Mouse (Mus musculus): ENCODE results near the gene Shank2. TPM values are rescaled to one million over a fixed set of nuclear protein-coding genes. Genes with fewer than 3 reads are reported as not detected.

Shank2 gene
- total RNA-seq, 1 experiment = 0.94 TPM

GRCm38 (mm10) chr7:144153682-144154081 is 152.0 kb downstream of the Shank2 start:
- no peak for TF ChIP-seq CHD2 (IDR thresholded peaks at IDR 0.05; ENCODE audit: low read depth, low read length)
- TF ChIP-seq HCFC1 (IDR thresholded peaks at IDR 0.05; ENCODE audit: borderline replicate concordance, insufficient read depth, low read length) = no peak
- no peak for TF ChIP-seq ZC3H11A (IDR thresholded peaks at IDR 0.05; ENCODE audit: borderline replicate concordance, low read depth, low read length)
- no peak for TF ChIP-seq ZNF384 (IDR thresholded peaks at IDR 0.05; ENCODE audit: low read depth, low read length)
- no peak for TF ChIP-seq MAFK (IDR thresholded peaks at IDR 0.05; ENCODE audit: insufficient read depth, low read depth, low read length)
- H3K27ac ChIP-seq (ENCODE audit: insufficient read depth, low read depth, low read length, poor library complexity, severe bottlenecking) = no peak overlapping the region
- no peaks in the 10 kb centered on the region for H3K4me1 ChIP-seq (ENCODE audit: control insufficient read depth in 2 of 2, insufficient read depth in 2 of 2, low read length in 2 of 2, poor library complexity in 1 of 2)
- H3K36me3 ChIP-seq (ENCODE audit: control insufficient read depth, insufficient read depth, low read length, poor library complexity, severe bottlenecking) = no peaks in the 10 kb centered on the region
- in situ Hi-C loops (cut with MboI; ENCODE audit: low sequenced_read_pairs in 2 of 2, unreplicated experiment in 2 of 2) = no loop called here
- H3K4me3 ChIP-seq (ENCODE audit: insufficient read depth in 1 of 2, low read depth in 1 of 2, low read length in 2 of 2, poor library complexity in 1 of 2, severe bottlenecking in 1 of 2) = no peak overlapping the region
- no peak overlapping the region for H3K9ac ChIP-seq (ENCODE audit: insufficient read depth, low read depth, low read length, poor library complexity, severe bottlenecking)
- H3K9me3 ChIP-seq (ENCODE audit: control insufficient read depth, insufficient read depth, low read depth, low read length) = no peaks in the 10 kb centered on the region
- DNase-seq (ENCODE audit: low read depth, low spot score) = no peak

GRCm38 (mm10) chr7:144157936-144158335 is 156.2 kb downstream of the Shank2 start:
- in situ Hi-C loops (cut with MboI; ENCODE audit: low sequenced_read_pairs in 2 of 2, unreplicated experiment in 2 of 2) = no loop called here
- H3K9me3 ChIP-seq (ENCODE audit: control insufficient read depth, insufficient read depth, low read depth, low read length) = no peaks in the 10 kb centered on the region
- no peak for TF ChIP-seq MAFK (IDR thresholded peaks at IDR 0.05; ENCODE audit: insufficient read depth, low read depth, low read length)
- TF ChIP-seq ZNF384 (IDR thresholded peaks at IDR 0.05; ENCODE audit: low read depth, low read length) = no peak
- TF ChIP-seq ZC3H11A (IDR thresholded peaks at IDR 0.05; ENCODE audit: borderline replicate concordance, low read depth, low read length) = no peak
- no peak for TF ChIP-seq CHD2 (IDR thresholded peaks at IDR 0.05; ENCODE audit: low read depth, low read length)
- no peak for TF ChIP-seq HCFC1 (IDR thresholded peaks at IDR 0.05; ENCODE audit: borderline replicate concordance, insufficient read depth, low read length)
- H3K36me3 ChIP-seq (ENCODE audit: control insufficient read depth, insufficient read depth, low read length, poor library complexity, severe bottlenecking) = no peaks in the 10 kb centered on the region
- H3K4me3 ChIP-seq (ENCODE audit: insufficient read depth in 1 of 2, low read depth in 1 of 2, low read length in 2 of 2, poor library complexity in 1 of 2, severe bottlenecking in 1 of 2) = no peak overlapping the region
- H3K9ac ChIP-seq (ENCODE audit: insufficient read depth, low read depth, low read length, poor library complexity, severe bottlenecking) = no peak overlapping the region
- no peak overlapping the region for H3K27ac ChIP-seq (ENCODE audit: insufficient read depth, low read depth, low read length, poor library complexity, severe bottlenecking)
- no peak for DNase-seq (ENCODE audit: low read depth, low spot score)
- H3K4me1 ChIP-seq (ENCODE audit: control insufficient read depth in 2 of 2, insufficient read depth in 2 of 2, low read length in 2 of 2, poor library complexity in 1 of 2) = no peaks in the 10 kb centered on the region

GRCm38 (mm10) chr7:144159556-144159955 is 157.8 kb downstream of the Shank2 start:
- H3K4me3 ChIP-seq (ENCODE audit: insufficient read depth in 1 of 2, low read depth in 1 of 2, low read length in 2 of 2, poor library complexity in 1 of 2, severe bottlenecking in 1 of 2) = no peak overlapping the region
- H3K27ac ChIP-seq (ENCODE audit: insufficient read depth, low read depth, low read length, poor library complexity, severe bottlenecking) = no peak overlapping the region
- H3K9me3 ChIP-seq (ENCODE audit: control insufficient read depth, insufficient read depth, low read depth, low read length) = no peaks in the 10 kb centered on the region
- no peak for DNase-seq (ENCODE audit: low read depth, low spot score)
- no peaks in the 10 kb centered on the region for H3K36me3 ChIP-seq (ENCODE audit: control insufficient read depth, insufficient read depth, low read length, poor library complexity, severe bottlenecking)
- no peak for TF ChIP-seq CHD2 (IDR thresholded peaks at IDR 0.05; ENCODE audit: low read depth, low read length)
- no peak for TF ChIP-seq ZC3H11A (IDR thresholded peaks at IDR 0.05; ENCODE audit: borderline replicate concordance, low read depth, low read length)
- no peak for TF ChIP-seq MAFK (IDR thresholded peaks at IDR 0.05; ENCODE audit: insufficient read depth, low read depth, low read length)
- no peak for TF ChIP-seq ZNF384 (IDR thresholded peaks at IDR 0.05; ENCODE audit: low read depth, low read length)
- no peak for TF ChIP-seq HCFC1 (IDR thresholded peaks at IDR 0.05; ENCODE audit: borderline replicate concordance, insufficient read depth, low read length)
- in situ Hi-C loops (cut with MboI; ENCODE audit: low sequenced_read_pairs in 2 of 2, unreplicated experiment in 2 of 2) = no loop called here
- no peak overlapping the region for H3K9ac ChIP-seq (ENCODE audit: insufficient read depth, low read depth, low read length, poor library complexity, severe bottlenecking)
- H3K4me1 ChIP-seq (ENCODE audit: control insufficient read depth in 2 of 2, insufficient read depth in 2 of 2, low read length in 2 of 2, poor library complexity in 1 of 2) = no peaks in the 10 kb centered on the region

- Histone ChIP-seq H3K4me3 (ENCODE audit: insufficient read depth in 1 of 2, low read depth in 1 of 2, low read length in 2 of 2, poor library complexity in 1 of 2, severe bottlenecking in 1 of 2) (no peak overlapping the region), H3K27ac (ENCODE audit: insufficient read depth, low read depth, low read length, poor library complexity, severe bottlenecking) (no peak overlapping the region), H3K9me3 (ENCODE audit: control insufficient read depth, insufficient read depth, low read depth, low read length) (no peaks in the 10 kb centered on the region), H3K9ac (ENCODE audit: insufficient read depth, low read depth, low read length, poor library complexity, severe bottlenecking) (no peak overlapping the region), H3K36me3 (ENCODE audit: control insufficient read depth, insufficient read depth, low read length, poor library complexity, severe bottlenecking) (no peaks in the 10 kb centered on the region), H3K4me1 (ENCODE audit: control insufficient read depth in 2 of 2, insufficient read depth in 2 of 2, low read length in 2 of 2, poor library complexity in 1 of 2) (no peaks in the 10 kb centered on the region)
- DNase-seq (ENCODE audit: low read depth, low spot score) = peak; percentile 35
- in situ Hi-C loops (cut with MboI; ENCODE audit: low sequenced_read_pairs in 2 of 2, unreplicated experiment in 2 of 2) = no loop called here
- TF ChIP-seq CHD2 (IDR thresholded peaks at IDR 0.05; ENCODE audit: low read depth, low read length) = no peak
- TF ChIP-seq ZC3H11A (IDR thresholded peaks at IDR 0.05; ENCODE audit: borderline replicate concordance, low read depth, low read length) = no peak
These were observed 158.3 kb downstream of the Shank2 start for GRCm38 (mm10) chr7:144160066-144160465.

DNA sequence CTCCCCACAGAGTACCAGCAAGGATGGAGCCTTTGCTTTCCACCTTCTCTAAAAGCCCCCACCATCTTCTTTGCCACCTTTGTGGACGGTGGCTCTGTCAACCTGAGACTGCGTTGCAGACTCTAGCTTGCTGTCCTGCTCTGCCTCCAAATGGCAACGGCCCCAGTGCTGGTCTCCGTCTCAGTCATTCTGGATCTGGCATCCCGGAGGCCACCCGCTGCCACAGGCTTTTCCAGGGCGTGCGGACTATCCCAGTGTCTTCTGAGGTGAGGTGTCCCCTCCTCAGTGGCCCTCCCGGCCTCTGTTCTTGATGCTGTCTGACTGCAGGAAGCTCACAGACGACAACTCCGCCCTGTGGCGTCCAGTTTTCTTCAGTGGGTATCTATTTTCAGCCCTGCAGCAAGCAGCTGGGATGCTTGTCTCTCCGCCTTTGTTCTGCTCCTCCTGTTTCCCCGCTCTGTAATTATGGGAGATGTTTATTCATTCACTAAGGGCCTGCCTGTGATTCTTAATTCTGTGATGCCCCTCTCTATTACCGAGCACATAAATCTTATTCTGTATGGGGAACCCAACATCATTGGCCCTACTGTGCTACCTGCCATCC is 159.0 kb downstream of the Shank2 start:
- no peak overlapping the region for H3K27ac ChIP-seq (ENCODE audit: insufficient read depth, low read depth, low read length, poor library complexity, severe bottlenecking)
- TF ChIP-seq ZNF384 (IDR thresholded peaks at IDR 0.05; ENCODE audit: low read depth, low read length) (no peak), CHD2 (IDR thresholded peaks at IDR 0.05; ENCODE audit: low read depth, low read length) (no peak), HCFC1 (IDR thresholded peaks at IDR 0.05; ENCODE audit: borderline replicate concordance, insufficient read depth, low read length) (no peak), MAFK (IDR thresholded peaks at IDR 0.05; ENCODE audit: insufficient read depth, low read depth, low read length) (no peak), ZC3H11A (IDR thresholded peaks at IDR 0.05; ENCODE audit: borderline replicate concordance, low read depth, low read length) (no peak)
- H3K4me3 ChIP-seq (ENCODE audit: insufficient read depth in 1 of 2, low read depth in 1 of 2, low read length in 2 of 2, poor library complexity in 1 of 2, severe bottlenecking in 1 of 2) = no peak overlapping the region
- in situ Hi-C loops (cut with MboI; ENCODE audit: low sequenced_read_pairs in 2 of 2, unreplicated experiment in 2 of 2) = no loop called here
- H3K9ac ChIP-seq (ENCODE audit: insufficient read depth, low read depth, low read length, poor library complexity, severe bottlenecking) = no peak overlapping the region
- no peaks in the 10 kb centered on the region for H3K36me3 ChIP-seq (ENCODE audit: control insufficient read depth, insufficient read depth, low read length, poor library complexity, severe bottlenecking)
- H3K9me3 ChIP-seq (ENCODE audit: control insufficient read depth, insufficient read depth, low read depth, low read length) = no peaks in the 10 kb centered on the region
- DNase-seq (ENCODE audit: low read depth, low spot score) = no peak
- H3K4me1 ChIP-seq (ENCODE audit: control insufficient read depth in 2 of 2, insufficient read depth in 2 of 2, low read length in 2 of 2, poor library complexity in 1 of 2) = no peaks in the 10 kb centered on the region
